Mouse (Mus musculus): Measurements from ENCODE around the gene Lrrc9. TPM values are rescaled to one million over a fixed set of nuclear protein-coding genes. Genes with fewer than 3 reads are reported as not detected.

Gene Lrrc9
- total and polyA plus RNA-seq, 3 experiments = not detected

GRCm38 (mm10) chr12:72432209-72432608 is 9.5 kb upstream of the Lrrc9 start:
- H3K4me1 ChIP-seq (ENCODE audit: control insufficient read depth in 1 of 2, insufficient read depth in 2 of 2, low read length in 2 of 2) = no peaks in the 10 kb centered on the region
- H3K9ac ChIP-seq (ENCODE audit: control insufficient read depth, low read depth, low read length, poor library complexity, severe bottlenecking) = no peak overlapping the region
- TF ChIP-seq USF2 (IDR thresholded peaks at IDR 0.05; ENCODE audit: borderline replicate concordance in 1 of 2, insufficient read depth in 1 of 2, low read depth in 1 of 2, low read length in 2 of 2) (no peak), CTCF (IDR thresholded peaks at IDR 0.05 in 2 of 3, conservative IDR thresholded peaks at IDR 0.05 in 1 of 3; ENCODE audit: control insufficient read depth in 1 of 3, insufficient read depth in 1 of 3, low read depth in 2 of 3, low read length in 3 of 3, poor library complexity in 1 of 3, severe bottlenecking in 1 of 3) (no peak; a peak in 1 of 6 replicates), RAD21 (IDR thresholded peaks at IDR 0.05; ENCODE audit: low read depth, low read length) (no peak), SMC3 (IDR thresholded peaks at IDR 0.05; ENCODE audit: low read depth, low read length) (no peak), MAZ (IDR thresholded peaks at IDR 0.05; ENCODE audit: low read depth, low read length) (no peak), MAFK (IDR thresholded peaks at IDR 0.05; ENCODE audit: borderline replicate concordance, low read depth, low read length) (no peak), JUND (IDR thresholded peaks at IDR 0.05; ENCODE audit: low read depth, low read length) (no peak), MEF2A (IDR thresholded peaks at IDR 0.05; ENCODE audit: extremely low read depth, insufficient replicate concordance, low read depth, low read length, poor library complexity, severe bottlenecking) (no peak), ZKSCAN1 (IDR thresholded peaks at IDR 0.05; ENCODE audit: low read depth, low read length) (no peak), MYC (IDR thresholded peaks at IDR 0.05; ENCODE audit: low read depth, low read length) (no peak), ZC3H11A (IDR thresholded peaks at IDR 0.05; ENCODE audit: low read depth, low read length) (no peak), ETS1 (IDR thresholded peaks at IDR 0.05; ENCODE audit: low read depth, low read length) (no peak), NELFE (IDR thresholded peaks at IDR 0.05; ENCODE audit: low read depth, low read length) (no peak), TBP (IDR thresholded peaks at IDR 0.05; ENCODE audit: low read depth, low read length) (no peak)
- H3K9me3 ChIP-seq (replicated peaks; ENCODE audit: insufficient read depth, low read length) = no peaks in the 10 kb centered on the region
- H3K27me3 ChIP-seq (ENCODE audit: control insufficient read depth in 1 of 2, insufficient read depth in 2 of 2, low read length in 2 of 2) = peaks cover 0 to 2% of the 10 kb centered on the region in 2 experiments; a peak in 1 of 4 replicates
- H3K4me3 ChIP-seq (ENCODE audit: control insufficient read depth in 1 of 2, insufficient read depth in 1 of 2, low read depth in 2 of 2, low read length in 2 of 2) = no peak overlapping the region
- no peaks in the 10 kb centered on the region for H3K36me3 ChIP-seq (ENCODE audit: control insufficient read depth in 1 of 2, insufficient read depth in 2 of 2, low read length in 2 of 2)
- no peak for DNase-seq (ENCODE audit: low read depth, low spot score)
- no peaks in the 10 kb centered on the region for H3K79me2 ChIP-seq (ENCODE audit: control insufficient read depth, insufficient read depth, low read length, poor library complexity)
- no peak overlapping the region for H3K27ac ChIP-seq (ENCODE audit: control insufficient read depth, low read depth, low read length)

GRCm38 (mm10) chr12:72433241-72433865 is 8.3 kb upstream of the Lrrc9 start:
- Histone ChIP-seq H3K27me3 (ENCODE audit: control insufficient read depth in 1 of 2, insufficient read depth in 2 of 2, low read length in 2 of 2) (peaks cover 0 to 2% of the 10 kb centered on the region in 2 experiments; a peak in 1 of 4 replicates), H3K9me3 (replicated peaks; ENCODE audit: insufficient read depth, low read length) (no peaks in the 10 kb centered on the region), H3K36me3 (ENCODE audit: control insufficient read depth in 1 of 2, insufficient read depth in 2 of 2, low read length in 2 of 2) (no peaks in the 10 kb centered on the region), H3K27ac (ENCODE audit: control insufficient read depth, low read depth, low read length) (no peak overlapping the region), H3K79me2 (ENCODE audit: control insufficient read depth, insufficient read depth, low read length, poor library complexity) (no peaks in the 10 kb centered on the region), H3K9ac (ENCODE audit: control insufficient read depth, low read depth, low read length, poor library complexity, severe bottlenecking) (no peak overlapping the region), H3K4me3 (ENCODE audit: control insufficient read depth in 1 of 2, insufficient read depth in 1 of 2, low read depth in 2 of 2, low read length in 2 of 2) (no peak overlapping the region), H3K4me1 (ENCODE audit: control insufficient read depth in 1 of 2, insufficient read depth in 2 of 2, low read length in 2 of 2) (no peaks in the 10 kb centered on the region)
- TF ChIP-seq UBTF (IDR thresholded peaks at IDR 0.05; ENCODE audit: borderline replicate concordance, insufficient read depth, low read depth, low read length) (no peak), ZC3H11A (IDR thresholded peaks at IDR 0.05; ENCODE audit: low read depth, low read length) (no peak), NRF1 (IDR thresholded peaks at IDR 0.05; ENCODE audit: insufficient read depth, low read depth, low read length, poor library complexity, severe bottlenecking) (no peak)
- DNase-seq (ENCODE audit: low read depth, low spot score) = no peak
